Comparison of ENCODE assay signal across 27 mouse cellular contexts in the genomic region with DNA sequence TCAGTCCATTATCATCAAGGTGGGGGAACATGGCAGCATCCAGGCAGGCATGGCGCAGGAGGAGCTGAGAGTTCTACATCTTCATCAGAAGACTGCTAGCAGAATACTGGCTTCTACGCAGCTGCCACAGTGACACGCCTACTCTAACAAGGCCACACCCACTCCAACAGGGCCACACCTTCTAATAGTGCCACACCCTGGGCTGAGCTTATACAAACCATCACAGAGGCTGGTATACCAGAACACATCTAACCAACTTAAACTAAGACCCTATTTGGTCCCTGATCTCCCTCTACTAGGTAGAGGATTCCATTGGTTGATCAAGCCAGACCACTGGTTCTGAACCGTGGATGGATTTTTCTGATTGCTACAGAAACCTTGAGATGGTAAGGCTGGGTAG. TPM values are rescaled to one million over a fixed set of nuclear protein-coding genes. Genes with fewer than 3 reads are reported as not detected.
DNase-seq lines count a peak whose midpoint lies in the region; ATAC-seq lines count a peak whose summit lies in the region.
"Had no signal": no experiment of that assay in that cellular context is flagged by ENCODE, and none has a peak within 500 bp of the region (broad histone marks: within the 10 kb centered on the region; RNA-seq: fewer than 3 reads in every experiment).

No protein-coding gene starts in this region.

- H3K27ac ChIP-seq in liver, embryonic 12.5 days, result no peak overlapping the region
- no peak overlapping the region for H3K27ac ChIP-seq in intestine, embryonic 15.5 days
- H3K27ac ChIP-seq: embryonic facial prominence, embryonic 15.5 days; forebrain, embryonic 10.5 days; gastrocnemius, adult 2 months; heart, embryonic 10.5 days; heart, embryonic 15.5 days; hindbrain, embryonic 10.5 days; hindbrain, embryonic 14.5 days had no signal

- WGBS in liver, embryonic 12.5 days (ENCODE audit: insufficient replicate concordance), result 57% methylated on average over 4 of the region's 4 CpGs
- whole genome bisulfite sequencing in intestine, embryonic 15.5 days, result 80% methylated on average over 4 of the region's 4 CpGs

- H3K4me3 ChIP-seq in liver, embryonic 12.5 days, result no peak overlapping the region
- no peak overlapping the region for H3K4me3 ChIP-seq in intestine, embryonic 15.5 days (replicated peaks)
- H3K4me3 ChIP-seq: embryonic facial prominence, embryonic 15.5 days; erythroblast, embryonic 14.5 days; forebrain, embryonic 10.5 days; gastrocnemius, adult 2 months; heart, embryonic 10.5 days; heart, embryonic 15.5 days; hindbrain, embryonic 10.5 days had no signal

- H3K4me1 ChIP-seq in liver, embryonic 12.5 days, result no peaks in the 10 kb centered on the region
- H3K4me1 ChIP-seq in intestine, embryonic 15.5 days (replicated peaks), result 0 out of 2 replicates have a peak, but pooled peaks cover 2% of the 10 kb centered on the region
- H3K4me1 ChIP-seq: forebrain, embryonic 10.5 days; heart, embryonic 15.5 days; hindbrain, embryonic 10.5 days had no signal

- no peaks in the 10 kb centered on the region for H3K36me3 ChIP-seq in liver, embryonic 12.5 days
- H3K36me3 ChIP-seq in intestine, embryonic 15.5 days, result no peaks in the 10 kb centered on the region
- H3K36me3 ChIP-seq: embryonic facial prominence, embryonic 15.5 days; forebrain, embryonic 10.5 days; heart, embryonic 10.5 days; heart, embryonic 15.5 days; hindbrain, embryonic 10.5 days had no signal

- H3K27me3 ChIP-seq in liver, embryonic 12.5 days (replicated peaks), result no peaks in the 10 kb centered on the region
- no peaks in the 10 kb centered on the region for H3K27me3 ChIP-seq in intestine, embryonic 15.5 days (replicated peaks)
- H3K27me3 ChIP-seq: CH12.LX; embryonic facial prominence, embryonic 15.5 days; heart, embryonic 15.5 days; Patski had no signal

- no peak overlapping the region for H3K9ac ChIP-seq in liver, embryonic 12.5 days
- H3K9ac ChIP-seq in intestine, embryonic 15.5 days, result no peak overlapping the region
- H3K9ac ChIP-seq: embryonic facial prominence, embryonic 15.5 days; heart, embryonic 15.5 days; hindbrain, embryonic 14.5 days had no signal

- DNase-seq in liver (peak; percentile 19), R1 (ENCODE audit: low read depth, low spot score) (peak; percentile 17)
- DNase-seq in urinary bladder, adult 18-20 months (ENCODE audit: low spot score in 2 of 2), result no peak
- no peak for DNase-seq in adrenal gland, adult (ENCODE audit: inconsistent age in 2 of 2, low spot score in 1 of 2)
- DNase-seq in right cerebral cortex, postnatal 4 days, result no peak
- DNase-seq: adrenal gland, postnatal 14 days; cerebellum, adult 11 months; cerebellum, adult 8-10 months; cerebellum, postnatal 14 days; embryo, embryonic 11 days; gastrocnemius, adult 2 months; gastrocnemius, postnatal 36 days; heart, adult 18-20 months; heart, postnatal 14 days had no signal

- H3K4me2 ChIP-seq in liver, embryonic 12.5 days, result no peak overlapping the region
- H3K4me2 ChIP-seq in intestine, embryonic 15.5 days (replicated peaks), result no peak overlapping the region
- H3K4me2 ChIP-seq: embryonic facial prominence, embryonic 15.5 days; heart, embryonic 15.5 days; hindbrain, embryonic 14.5 days had no signal

- ATAC-seq in liver, embryonic 12.5 days, result no peak
- peak; percentile 55; the same call in 1 of the 2 replicates for ATAC-seq in intestine, embryonic 15.5 days
- ATAC-seq: forebrain, embryonic 14.5 days; Patski had no signal

- H3K9me3 ChIP-seq in liver, embryonic 12.5 days (replicated peaks), result no peaks in the 10 kb centered on the region
- H3K9me3 ChIP-seq in intestine, embryonic 15.5 days, result no peaks in the 10 kb centered on the region
- H3K9me3 ChIP-seq: embryonic facial prominence, embryonic 15.5 days; forebrain, embryonic 10.5 days; heart, embryonic 10.5 days; heart, embryonic 15.5 days; hindbrain, embryonic 10.5 days had no signal

RNA-seq across cellular contexts. Expression of a gene that starts 30.1 kb away (rescaled TPM):
- polyA plus RNA-seq in liver, embryonic 12.5 days (2016; fragmentation: Nextera tagmentation; extraction: Ambion mirVana), result not detected in 2 replicates
- 33.1 and 34.9 TPM in 2 replicates for polyA plus RNA-seq in intestine, embryonic 15.5 days (2015; fragmentation: Nextera tagmentation; extraction: Ambion mirVana)
- polyA plus RNA-seq: embryonic facial prominence, embryonic 11.5 days; erythroblast, embryonic 14.5 days; forebrain, embryonic 10.5 days; forebrain, embryonic 14.5 days; heart, embryonic 10.5 days; heart, embryonic 15.5 days; hindbrain, embryonic 10.5 days had no signal

Comparison
In these comparisons a context has a peak if more than half of its experiments do, and no peak if none do; other contexts are left out.
1. DNase-seq: peak in liver (single experiment) and R1 (single experiment); none in urinary bladder, adult 18-20 months (0 of 2), adrenal gland, adult (0 of 2) and right cerebral cortex, postnatal 4 days (single experiment).
2. RNA of a gene that starts 30.1 kb away (polyA plus RNA-seq): 33.1 to 34.9 TPM in intestine, embryonic 15.5 days; not detected in liver, embryonic 12.5 days; every median in the first group is over 10 times any median in the second.